Mouse (Mus musculus): ENCODE results near the gene Cant1. TPM values are rescaled to one million over a fixed set of nuclear protein-coding genes. Genes with fewer than 3 reads are reported as not detected.

The Cant1 gene
- total RNA-seq (2021): 10 to 100 TPM; 30.1 to 33.1 TPM
- long read RNA-seq, experiment 1, full-length matches to known transcripts: 41 of 54 reads
- long read RNA-seq, experiment 1, partial matches to known transcripts: 8 of 54 reads
- long read RNA-seq, experiment 1, other reads (novel, unspliced or antisense): 5 of 54 reads
- long read RNA-seq, experiment 2, full-length matches to known transcripts: 68 of 96 reads
- long read RNA-seq, experiment 2, partial matches to known transcripts: 19 of 96 reads
- long read RNA-seq, experiment 2, other reads (novel, unspliced or antisense): 9 of 96 reads

- peak; percentile 91 to 95 for DNase-seq (ENCODE audit: low spot score in 2 of 2)
These were observed at the start of gene Cant1 for GRCm38 (mm10) chr11:118418834-118419504. Gene Cant1, minus strand, starts transcription at chr11:118419086.

GRCm38 (mm10) chr11:118467441-118468035 is 48.7 kb upstream of the Cant1 start:
- no peak for DNase-seq (ENCODE audit: low spot score in 2 of 2)

GRCm38 (mm10) chr11:118460280-118460679 is 41.4 kb upstream of the Cant1 start:
- DNase-seq (ENCODE audit: low spot score in 2 of 2): no peak

GRCm38 (mm10) chr11:118459536-118459935 is 40.6 kb upstream of the Cant1 start:
- DNase-seq (ENCODE audit: low spot score in 2 of 2): no peak

GRCm38 (mm10) chr11:118459051-118459450 is 40.2 kb upstream of the Cant1 start:
- DNase-seq (ENCODE audit: low spot score in 2 of 2): no peak

- DNase-seq (ENCODE audit: low spot score in 2 of 2): no peak
These were observed 38.1 kb upstream of the Cant1 start for GRCm38 (mm10) chr11:118456937-118457336.

GRCm38 (mm10) chr11:118455788-118456187 is 36.9 kb upstream of the Cant1 start:
- no peak for DNase-seq (ENCODE audit: low spot score in 2 of 2)

GRCm38 (mm10) chr11:118453886-118454671 is 35.2 kb upstream of the Cant1 start:
- DNase-seq (ENCODE audit: low spot score in 2 of 2): no peak

GRCm38 (mm10) chr11:118452955-118453354 is 34.1 kb upstream of the Cant1 start:
- no peak for DNase-seq (ENCODE audit: low spot score in 2 of 2)

GRCm38 (mm10) chr11:118451211-118451610 is 32.3 kb upstream of the Cant1 start:
- DNase-seq (ENCODE audit: low spot score in 2 of 2): no peak

GRCm38 (mm10) chr11:118448385-118448784 is 29.5 kb upstream of the Cant1 start:
- DNase-seq (ENCODE audit: low spot score in 2 of 2): no peak

- DNase-seq (ENCODE audit: low spot score in 2 of 2): no peak
These were observed 28.5 kb upstream of the Cant1 start for GRCm38 (mm10) chr11:118447346-118447745.

- DNase-seq (ENCODE audit: low spot score in 2 of 2): peak; percentile 72 to 75
These were observed 27.0 kb upstream of the Cant1 start for GRCm38 (mm10) chr11:118445843-118446242.

- peak; percentile 75 to 85 for DNase-seq (ENCODE audit: low spot score in 2 of 2)
These were observed 24.5 kb upstream of the Cant1 start for GRCm38 (mm10) chr11:118443201-118443970.

- no peak for DNase-seq (ENCODE audit: low spot score in 2 of 2)
These were observed 23.8 kb upstream of the Cant1 start for GRCm38 (mm10) chr11:118442691-118443090.

- no peak for DNase-seq (ENCODE audit: low spot score in 2 of 2)
These were observed 20.0 kb upstream of the Cant1 start for GRCm38 (mm10) chr11:118438665-118439414.

GRCm38 (mm10) chr11:118436471-118436935 is 17.6 kb upstream of the Cant1 start:
- DNase-seq (ENCODE audit: low spot score in 2 of 2): no peak

GRCm38 (mm10) chr11:118434093-118434492 is 15.2 kb upstream of the Cant1 start:
- DNase-seq (ENCODE audit: low spot score in 2 of 2): no peak

GRCm38 (mm10) chr11:118433398-118433868 is 14.5 kb upstream of the Cant1 start:
- DNase-seq (ENCODE audit: low spot score in 2 of 2): no peak

All from adrenal gland, adult 18-20 months (tissue).